Mouse (Mus musculus): ENCODE measurements around the gene Mdga1. TPM values are rescaled to one million over a fixed set of nuclear protein-coding genes. Genes with fewer than 3 reads are reported as not detected.

Gene Mdga1
- polyA plus RNA-seq, 1 experiment = 2.2 TPM

DNA sequence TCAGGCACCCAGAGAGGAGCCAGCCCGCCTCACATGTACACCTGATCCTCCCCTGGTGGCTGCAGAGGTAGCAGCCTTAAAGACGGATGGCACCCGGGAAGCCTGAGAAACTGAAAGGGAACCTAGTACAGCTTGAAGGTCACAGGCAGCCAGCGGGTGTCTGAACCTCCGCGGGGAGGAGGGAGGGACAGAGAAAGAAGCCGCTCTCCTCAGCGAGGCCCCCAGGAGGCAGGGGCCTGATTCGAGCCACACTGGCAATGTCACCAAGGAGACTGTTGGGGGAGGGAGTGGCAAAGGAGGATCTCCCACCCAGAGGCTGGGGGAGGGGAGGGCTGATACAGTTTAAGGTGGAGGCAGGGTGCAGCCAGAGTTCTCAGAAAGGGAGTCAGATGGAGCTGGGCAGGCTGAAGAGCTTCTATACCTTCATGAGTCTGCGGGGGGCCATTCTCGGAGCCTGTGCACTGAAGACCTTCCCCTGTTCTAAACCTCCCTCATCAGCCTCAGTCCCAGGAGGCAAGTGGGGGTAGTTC lies 6.1 kb downstream of the Mdga1 start:
- peak overlapping the region; percentile 23 for H3K4me3 ChIP-seq (ENCODE audit: insufficient read depth, low read length)
- no peak overlapping the region for H3K27ac ChIP-seq (ENCODE audit: insufficient read depth, low read depth, low read length)
- TF ChIP-seq CTCF (IDR thresholded peaks at IDR 0.05; ENCODE audit: low read depth, low read length) = no peak
- no peak for TF ChIP-seq POLR2A (IDR thresholded peaks at IDR 0.05; ENCODE audit: borderline replicate concordance, low read depth, low read length)
- H3K4me1 ChIP-seq (ENCODE audit: control insufficient read depth, insufficient read depth, low read length) = no peaks in the 10 kb centered on the region

GRCm38 (mm10) chr17:29955880-29956279 lies 14.0 kb downstream of the Mdga1 start:
- TF ChIP-seq POLR2A (IDR thresholded peaks at IDR 0.05; ENCODE audit: borderline replicate concordance, low read depth, low read length) (no peak), CTCF (IDR thresholded peaks at IDR 0.05; ENCODE audit: low read depth, low read length) (no peak)
- no peaks in the 10 kb centered on the region for H3K4me1 ChIP-seq (ENCODE audit: control insufficient read depth, insufficient read depth, low read length)
- no peak overlapping the region for H3K4me3 ChIP-seq (ENCODE audit: insufficient read depth, low read length)
- H3K27ac ChIP-seq (ENCODE audit: insufficient read depth, low read depth, low read length) = no peak overlapping the region

GRCm38 (mm10) chr17:29954316-29954715 lies 15.6 kb downstream of the Mdga1 start:
- H3K4me1 ChIP-seq (ENCODE audit: control insufficient read depth, insufficient read depth, low read length) = no peaks in the 10 kb centered on the region
- H3K27ac ChIP-seq (ENCODE audit: insufficient read depth, low read depth, low read length) = no peak overlapping the region
- TF ChIP-seq CTCF (IDR thresholded peaks at IDR 0.05; ENCODE audit: low read depth, low read length) = no peak
- TF ChIP-seq POLR2A (IDR thresholded peaks at IDR 0.05; ENCODE audit: borderline replicate concordance, low read depth, low read length) = no peak
- no peak overlapping the region for H3K4me3 ChIP-seq (ENCODE audit: insufficient read depth, low read length)

GRCm38 (mm10) chr17:29951100-29951499 lies 18.8 kb downstream of the Mdga1 start:
- TF ChIP-seq CTCF (IDR thresholded peaks at IDR 0.05; ENCODE audit: low read depth, low read length) (no peak), POLR2A (IDR thresholded peaks at IDR 0.05; ENCODE audit: borderline replicate concordance, low read depth, low read length) (no peak)
- Histone ChIP-seq H3K4me1 (ENCODE audit: control insufficient read depth, insufficient read depth, low read length) (no peaks in the 10 kb centered on the region), H3K27ac (ENCODE audit: insufficient read depth, low read depth, low read length) (no peak overlapping the region), H3K4me3 (ENCODE audit: insufficient read depth, low read length) (no peak overlapping the region)

DNA sequence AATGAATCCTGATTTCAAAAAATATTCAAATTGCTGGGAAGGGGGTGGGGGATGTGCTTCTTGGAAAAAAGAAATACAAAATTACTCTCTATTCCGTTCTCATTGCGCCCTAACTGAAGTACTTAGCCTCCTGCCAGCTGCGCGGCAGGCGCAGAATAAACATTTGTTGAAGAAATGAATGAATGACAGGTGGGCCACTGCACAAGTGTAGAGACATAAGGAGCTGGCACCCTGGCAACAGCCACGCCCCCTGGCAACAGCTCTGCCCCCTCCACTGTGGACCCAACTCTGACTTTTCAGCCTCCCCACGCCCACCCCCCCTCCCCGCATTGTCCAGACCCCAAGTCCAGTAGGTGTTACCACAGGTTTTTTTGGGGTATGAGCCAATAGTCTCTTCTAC lies 19.3 kb downstream of the Mdga1 start:
- H3K27ac ChIP-seq (ENCODE audit: insufficient read depth, low read depth, low read length) = no peak overlapping the region
- H3K4me3 ChIP-seq (ENCODE audit: insufficient read depth, low read length) = no peak overlapping the region
- TF ChIP-seq CTCF (IDR thresholded peaks at IDR 0.05; ENCODE audit: low read depth, low read length) = no peak
- TF ChIP-seq POLR2A (IDR thresholded peaks at IDR 0.05; ENCODE audit: borderline replicate concordance, low read depth, low read length) = no peak
- no peaks in the 10 kb centered on the region for H3K4me1 ChIP-seq (ENCODE audit: control insufficient read depth, insufficient read depth, low read length)

DNA sequence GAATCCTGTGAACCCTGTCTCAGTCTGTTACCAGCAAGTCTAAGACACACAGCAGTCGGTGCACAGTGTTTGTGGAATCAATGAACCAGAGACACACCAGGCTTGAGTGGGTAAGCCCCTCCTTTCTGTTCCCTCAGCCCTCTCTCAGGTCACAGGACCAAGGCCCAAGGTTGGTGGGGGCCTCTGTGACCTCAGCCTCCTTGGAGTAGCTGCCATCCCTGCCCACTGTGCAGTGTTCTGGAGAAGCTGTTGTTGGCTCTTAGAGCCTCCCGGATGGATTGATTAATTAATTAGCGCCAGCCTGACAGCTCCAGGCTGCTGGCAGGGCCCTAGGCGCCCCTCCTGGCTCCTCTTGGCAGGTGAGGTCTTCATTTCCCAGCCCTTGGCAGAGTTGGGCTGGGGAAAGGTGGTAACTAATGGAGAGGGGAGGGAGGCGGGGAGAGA lies 22.6 kb downstream of the Mdga1 start:
- Histone ChIP-seq H3K4me1 (ENCODE audit: control insufficient read depth, insufficient read depth, low read length) (no peaks in the 10 kb centered on the region), H3K27ac (ENCODE audit: insufficient read depth, low read depth, low read length) (no peak overlapping the region), H3K4me3 (ENCODE audit: insufficient read depth, low read length) (no peak overlapping the region)
- TF ChIP-seq CTCF (IDR thresholded peaks at IDR 0.05; ENCODE audit: low read depth, low read length) (no peak), POLR2A (IDR thresholded peaks at IDR 0.05; ENCODE audit: borderline replicate concordance, low read depth, low read length) (no peak)

DNA sequence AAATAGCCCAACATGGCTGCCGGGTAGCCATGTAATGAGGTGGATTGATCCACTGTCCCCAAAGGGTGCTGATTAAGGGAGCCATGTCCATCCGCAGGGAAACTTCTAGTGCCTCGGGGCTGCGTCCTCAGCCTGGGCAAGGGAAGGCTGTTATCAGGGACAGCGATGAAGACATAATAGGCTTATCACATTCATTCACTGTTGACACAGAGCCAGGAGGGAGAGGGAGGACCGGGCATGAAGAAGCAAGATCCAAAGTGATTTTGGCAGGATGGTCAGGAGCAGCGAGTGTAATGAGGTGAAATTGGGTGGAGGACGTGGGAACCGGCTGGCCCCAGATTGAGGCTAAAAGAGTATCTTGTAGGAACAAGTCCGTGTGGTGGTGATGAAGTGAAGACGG lies 25.5 kb downstream of the Mdga1 start:
- TF ChIP-seq POLR2A (IDR thresholded peaks at IDR 0.05; ENCODE audit: borderline replicate concordance, low read depth, low read length) = no peak
- TF ChIP-seq CTCF (IDR thresholded peaks at IDR 0.05; ENCODE audit: low read depth, low read length) = no peak
- H3K4me3 ChIP-seq (ENCODE audit: insufficient read depth, low read length) = no peak overlapping the region
- H3K27ac ChIP-seq (ENCODE audit: insufficient read depth, low read depth, low read length) = no peak overlapping the region
- no peaks in the 10 kb centered on the region for H3K4me1 ChIP-seq (ENCODE audit: control insufficient read depth, insufficient read depth, low read length)

DNA sequence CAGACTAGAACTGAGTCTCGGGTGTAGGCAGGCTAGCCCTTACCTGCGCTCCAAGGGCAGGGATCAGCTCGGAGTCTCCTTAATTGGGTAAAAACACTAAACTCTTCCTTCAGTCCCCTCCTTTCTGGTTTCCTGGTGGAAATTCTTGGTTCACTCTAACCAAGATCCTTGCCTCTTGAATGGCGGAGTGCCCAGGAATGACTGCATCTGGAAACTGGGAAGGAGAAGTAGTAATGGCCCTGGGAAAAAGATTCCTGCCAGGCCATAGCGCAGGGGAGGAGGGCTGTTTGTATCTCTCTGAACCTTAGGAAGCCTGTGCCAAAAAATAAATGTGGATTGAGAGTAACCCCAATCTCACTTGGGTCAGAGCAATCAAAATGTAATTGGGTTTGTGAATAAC lies 30.9 kb downstream of the Mdga1 start:
- no peak for TF ChIP-seq POLR2A (IDR thresholded peaks at IDR 0.05; ENCODE audit: borderline replicate concordance, low read depth, low read length)
- TF ChIP-seq CTCF (IDR thresholded peaks at IDR 0.05; ENCODE audit: low read depth, low read length) = no peak
- H3K4me3 ChIP-seq (ENCODE audit: insufficient read depth, low read length) = no peak overlapping the region
- no peaks in the 10 kb centered on the region; the same call in 1 of the 2 replicates for H3K4me1 ChIP-seq (ENCODE audit: control insufficient read depth, insufficient read depth, low read length)
- no peak overlapping the region for H3K27ac ChIP-seq (ENCODE audit: insufficient read depth, low read depth, low read length)

DNA sequence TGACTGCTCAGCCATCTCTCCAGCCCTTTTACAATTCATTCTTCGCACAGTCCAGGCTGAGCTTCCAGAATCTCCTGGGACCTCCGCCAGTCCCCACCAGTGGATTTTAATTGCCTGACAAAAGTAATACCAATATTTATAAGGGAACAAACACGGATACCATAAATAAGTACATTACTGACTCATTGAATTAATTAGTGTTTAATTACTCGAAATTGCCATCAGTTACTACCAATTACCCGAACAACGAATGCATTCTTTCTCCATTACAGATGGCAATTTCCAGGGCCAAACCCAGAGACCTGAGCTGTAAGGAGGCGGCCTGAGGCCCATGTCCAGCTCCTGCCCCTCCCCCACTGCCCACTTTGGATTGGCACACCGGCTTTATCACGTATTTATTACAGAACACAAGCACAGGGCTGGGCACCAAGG lies 32.5 kb downstream of the Mdga1 start:
- H3K4me3 ChIP-seq (ENCODE audit: insufficient read depth, low read length) = no peak overlapping the region
- H3K4me1 ChIP-seq (ENCODE audit: control insufficient read depth, insufficient read depth, low read length) = no peaks in the 10 kb centered on the region; the same call in 1 of the 2 replicates
- no peak overlapping the region for H3K27ac ChIP-seq (ENCODE audit: insufficient read depth, low read depth, low read length)
- TF ChIP-seq CTCF (IDR thresholded peaks at IDR 0.05; ENCODE audit: low read depth, low read length) (no peak), POLR2A (IDR thresholded peaks at IDR 0.05; ENCODE audit: borderline replicate concordance, low read depth, low read length) (no peak)

GRCm38 (mm10) chr17:29934133-29934851 lies 35.6 kb downstream of the Mdga1 start:
- Histone ChIP-seq H3K27ac (ENCODE audit: insufficient read depth, low read depth, low read length) (no peak overlapping the region), H3K4me3 (ENCODE audit: insufficient read depth, low read length) (no peak overlapping the region), H3K4me1 (ENCODE audit: control insufficient read depth, insufficient read depth, low read length) (no peaks in the 10 kb centered on the region; the same call in 1 of the 2 replicates)
- TF ChIP-seq CTCF (IDR thresholded peaks at IDR 0.05; ENCODE audit: low read depth, low read length) (no peak), POLR2A (IDR thresholded peaks at IDR 0.05; ENCODE audit: borderline replicate concordance, low read depth, low read length) (no peak)
